Mouse (Mus musculus): ENCODE data around the gene Trmt61a.

DNA sequence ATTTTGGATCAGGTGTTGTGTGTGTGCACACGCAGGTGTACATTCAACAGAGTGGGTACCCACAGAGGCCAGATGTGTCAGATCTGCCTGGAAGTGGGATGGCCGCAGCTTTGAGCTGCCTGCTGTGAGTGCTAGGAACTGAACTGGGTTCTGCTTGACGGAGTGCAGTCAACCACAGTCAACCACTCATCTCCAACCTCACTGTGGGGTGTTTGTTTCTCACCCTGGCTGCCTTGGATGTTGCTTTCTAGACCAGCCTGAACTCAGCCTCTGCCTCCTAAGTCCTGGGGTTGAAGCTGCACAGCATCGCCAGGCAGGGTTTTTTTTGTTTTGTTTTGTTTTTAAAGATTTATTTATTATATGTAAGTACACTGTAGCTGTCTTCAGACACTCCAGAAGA lies 42.3 kb downstream of the Trmt61a start:
- TF ChIP-seq CTCF (IDR thresholded peaks at IDR 0.05; ENCODE audit: low read depth, low read length) (no peak), POLR2A (IDR thresholded peaks at IDR 0.05; ENCODE audit: borderline replicate concordance, low read depth, low read length) (no peak)

Data from bone marrow macrophage, adult 2 months (primary cell).